Mouse (Mus musculus): ENCODE data around the gene Slc2a4. TPM values are rescaled to one million over a fixed set of nuclear protein-coding genes. Genes with fewer than 3 reads are reported as not detected.

Gene Slc2a4
- total RNA-seq, 4 experiments from 2014 or later: 435 to 503 (median 470) TPM

DNA sequence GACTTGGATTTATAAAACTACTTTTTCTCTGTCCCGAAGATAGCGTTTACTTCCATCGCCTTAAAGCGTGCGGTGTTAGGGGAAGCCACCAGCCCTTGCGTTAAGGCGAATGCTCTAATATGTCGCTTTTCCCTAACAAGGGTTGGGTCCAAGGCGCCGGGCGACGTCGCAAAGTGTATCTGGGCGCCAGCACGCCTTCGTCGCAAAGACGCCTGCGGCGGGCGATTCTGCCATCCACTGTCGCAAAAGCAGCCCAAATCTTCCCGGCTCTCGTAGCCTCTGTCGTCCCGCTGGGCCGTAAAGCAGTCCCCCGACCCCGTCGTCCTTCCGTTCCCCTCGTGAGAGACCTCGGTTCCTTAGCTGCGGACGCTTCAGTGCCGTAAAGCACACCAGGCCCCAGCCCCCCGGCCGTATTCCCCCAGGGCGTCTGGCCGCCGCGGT is 46.6 kb downstream of the Slc2a4 start:
- DNase-seq (ENCODE audit: low spot score): peak; percentile 96

DNA sequence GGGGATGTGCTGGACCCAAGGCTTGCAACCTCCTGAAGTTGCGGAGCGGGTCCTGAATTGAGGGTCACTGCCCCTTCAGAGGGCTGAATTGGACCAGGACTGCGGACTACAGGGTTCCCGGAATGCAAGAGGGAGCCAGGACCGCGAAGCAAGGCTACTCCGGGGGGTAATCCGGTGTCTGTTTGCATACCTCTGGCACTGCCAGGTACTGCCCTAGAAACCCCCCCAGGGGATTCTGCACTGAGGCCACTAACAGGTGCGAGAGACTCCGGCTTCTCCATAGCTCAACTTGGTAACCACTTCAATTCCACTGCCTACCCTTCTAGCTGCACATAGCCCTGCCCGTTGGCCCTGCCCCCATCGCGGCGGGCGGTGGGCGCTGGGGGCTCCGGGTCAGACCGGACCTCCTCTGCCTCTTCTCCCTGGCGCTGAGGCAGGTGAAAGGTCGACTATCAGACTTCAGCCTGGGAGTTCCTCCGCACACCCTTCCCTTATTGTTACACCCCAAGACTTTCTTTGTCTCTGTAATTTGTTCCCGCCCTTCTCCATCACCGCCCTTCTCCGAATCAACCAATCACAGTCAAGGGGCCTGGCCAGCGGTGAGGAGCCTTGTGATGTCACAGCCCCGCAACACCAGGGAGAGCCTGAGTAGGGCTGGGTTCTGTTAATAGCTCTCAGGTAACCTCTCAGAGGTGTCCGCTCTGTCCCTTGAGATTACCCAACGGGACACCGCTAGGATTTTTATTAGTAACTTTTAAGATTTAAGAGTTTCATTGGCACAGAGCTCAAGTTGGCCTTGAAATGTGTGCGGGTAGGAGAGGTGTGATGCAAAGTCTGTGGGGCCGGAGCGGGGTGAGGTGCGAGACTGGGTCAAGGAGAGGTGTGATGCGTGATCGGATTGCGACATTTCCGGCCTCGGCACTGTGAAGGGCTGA is 47.2 kb downstream of the Slc2a4 start, which contains the start of the genes 2810408A11Rik and Neurl4:
Gene 2810408A11Rik, minus strand, starts transcription at position 517 of the 935 bp plus-strand sequence.
Gene Neurl4, plus strand, starts transcription at position 602 of the 935 bp plus-strand sequence.
- DNase-seq (ENCODE audit: low spot score): peak; percentile 94

- DNase-seq (ENCODE audit: low spot score): no peak
Observed at GRCm38 (mm10) chr11:69899870-69900269, 48.1 kb downstream of the Slc2a4 start.

- no peak for DNase-seq (ENCODE audit: low spot score)
Observed at GRCm38 (mm10) chr11:69895291-69895690, 52.7 kb downstream of the Slc2a4 start, which contains the start of gene Acap1. Gene Acap1, minus strand, starts transcription at chr11:69895539.

DNA sequence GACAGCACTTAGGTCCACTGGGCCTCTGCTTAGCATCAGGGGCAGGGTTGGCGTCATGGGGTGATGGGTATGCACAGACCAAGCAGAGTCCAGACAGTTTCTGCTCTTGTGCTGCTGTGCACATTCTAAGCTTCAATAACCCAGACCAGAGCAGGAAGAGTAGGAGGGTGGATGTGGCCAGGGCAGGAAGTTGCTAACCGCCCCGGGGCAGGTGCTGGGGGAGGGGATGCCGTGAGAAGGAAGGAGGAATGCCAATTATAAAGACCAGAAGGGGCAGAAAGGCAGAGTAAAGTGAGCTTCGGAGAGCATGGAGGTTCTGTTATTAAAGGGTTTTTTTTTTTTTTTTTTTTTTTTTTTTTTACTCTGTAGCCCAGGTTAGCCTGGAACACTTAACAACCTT is 53.3 kb downstream of the Slc2a4 start:
- no peak for DNase-seq (ENCODE audit: low spot score)

Small RNA genes lying within 50 kb of the gene (microRNA-seq; reads per million reads assigned to microRNA genes)
- not detected for gene Gm44349

Other genes starting within 250 kb of the Slc2a4 start
- gene Polr2a, start 189.6 kb downstream of the Slc2a4 start, total RNA-seq (2022): 10 to 100 TPM; 28.5 to 35.7 (median 32.9) TPM
- gene Slc35g3, start 186.2 kb downstream of the Slc2a4 start, total RNA-seq (2022): not detected
- 10 to 100 TPM; 43.7 to 52.4 (median 49.3) TPM for gene Zbtb4, start 182.3 kb downstream of the Slc2a4 start, total RNA-seq (2022)
- gene Chrnb1, start 152.2 kb downstream of the Slc2a4 start, total RNA-seq (2022): 1 to 10 TPM; 2.2 to 4.3 (median 3.8) TPM
- 1 to 10 TPM; 2.1 to 3.3 (median 2.6) TPM for gene Fgf11, start 146.3 kb downstream of the Slc2a4 start, total RNA-seq (2022)
- under 1 TPM; 0.14 to 0.57 (median 0.31) TPM for gene Tmem102, start 142.6 kb downstream of the Slc2a4 start, total RNA-seq (2022)
- not detected for gene Gm39566, start 132.9 kb downstream of the Slc2a4 start, total RNA-seq (2022)
- not detected for gene Spem2, start 129.7 kb downstream of the Slc2a4 start, total RNA-seq (2022)
- not detected for gene Spem1, start 126.0 kb downstream of the Slc2a4 start, total RNA-seq (2022)
- gene Nlgn2, start 110.4 kb downstream of the Slc2a4 start, total RNA-seq (2022): 1 to 10 TPM; 3.1 to 6.9 (median 4.3) TPM
- gene Tmem256, start 109.7 kb downstream of the Slc2a4 start, total RNA-seq (2022): 100 to 1,000 TPM; 193 to 338 (median 283) TPM
- 10 to 100 TPM; 20.7 to 25.3 (median 21.7) TPM for gene Plscr3, start 101.8 kb downstream of the Slc2a4 start, total RNA-seq (2022)
- gene Tnk1, start 89.5 kb downstream of the Slc2a4 start, total RNA-seq (2022): under 1 TPM in 1 of 4 experiments, not detected in 3; 0.23 TPM
- not detected for gene Tmem95, start 70.2 kb downstream of the Slc2a4 start, total RNA-seq (2022)
- gene Kctd11, start 66.8 kb downstream of the Slc2a4 start, total RNA-seq (2022): 1 to 10 TPM; 2.0 to 2.6 (median 2.4) TPM
- 1 to 10 TPM in 2 of 4 experiments, under 1 TPM in 2; 0.16 to 1.1 (median 0.83) TPM for gene Acap1, start 52.6 kb downstream of the Slc2a4 start, total RNA-seq (2022)
- gene 2810408A11Rik, start 47.2 kb downstream of the Slc2a4 start, total RNA-seq (2022): under 1 TPM; 0.43 to 0.81 (median 0.60) TPM
- gene Neurl4, start 47.1 kb downstream of the Slc2a4 start, total RNA-seq (2022): 10 to 100 TPM; 38.0 to 50.9 (median 43.4) TPM
- 10 to 100 TPM; 23.2 to 32.1 (median 27.7) TPM for gene Gps2, start 34.3 kb downstream of the Slc2a4 start, total RNA-seq (2022)
- 100 to 1,000 TPM; 410 to 451 (median 437) TPM for gene Eif5a, start 26.2 kb downstream of the Slc2a4 start, total RNA-seq (2022)
- gene Ybx2, start 12.4 kb downstream of the Slc2a4 start, total RNA-seq (2022): 10 to 100 TPM; 13.8 to 32.7 (median 24.3) TPM
- gene Cldn7, start 16.6 kb upstream of the Slc2a4 start, total RNA-seq (2022): 1 to 10 TPM in 1 of 4 experiments, not detected in 3; 1.1 TPM
- 100 to 1,000 TPM; 144 to 172 (median 168) TPM for gene Ctdnep1, start 33.0 kb upstream of the Slc2a4 start, total RNA-seq (2022)
- gene Elp5, start 34.3 kb upstream of the Slc2a4 start, total RNA-seq (2022): 10 to 100 TPM; 41.7 to 57.3 (median 48.1) TPM
- gene Gabarap, start 43.0 kb upstream of the Slc2a4 start, total RNA-seq (2022): 100 to 1,000 TPM; 287 to 342 (median 325) TPM
- 10 to 100 TPM; 21.0 to 24.9 (median 23.6) TPM for gene Phf23, start 47.6 kb upstream of the Slc2a4 start, total RNA-seq (2022)
- gene Dvl2, start 52.4 kb upstream of the Slc2a4 start, total RNA-seq (2022): 1 to 10 TPM; 4.0 to 6.4 (median 5.1) TPM
- 1,000 to 10,000 TPM; 1,233 to 1,415 (median 1,285) TPM for gene Acadvl, start 67.2 kb upstream of the Slc2a4 start, total RNA-seq (2022)
- gene Dlg4, start 68.8 kb upstream of the Slc2a4 start, total RNA-seq (2022): 1 to 10 TPM; 3.9 to 6.3 (median 5.2) TPM
- gene Asgr1, start 105.9 kb upstream of the Slc2a4 start, total RNA-seq (2022): not detected
- gene Asgr2, start 144.5 kb upstream of the Slc2a4 start, total RNA-seq (2022): under 1 TPM in 1 of 4 experiments, not detected in 3; 0.34 TPM
- 1 to 10 TPM; 2.6 to 4.5 (median 3.2) TPM for gene Mgl2, start 182.1 kb upstream of the Slc2a4 start, total RNA-seq (2022)
- 1 to 10 TPM; 1.7 to 4.2 (median 3.2) TPM for gene Clec10a, start 208.0 kb upstream of the Slc2a4 start, total RNA-seq (2022)